Mouse (Mus musculus): ENCODE data around the gene Tubg1. TPM values are rescaled to one million over a fixed set of nuclear protein-coding genes. Genes with fewer than 3 reads are reported as not detected.

Gene Tubg1
- polyA plus RNA-seq, 1 experiment from 2014 or later, result 63.7 TPM

- no peaks in the 10 kb centered on the region for H3K36me3 ChIP-seq (ENCODE audit: control insufficient read depth, insufficient read depth, low read length)
- no peaks in the 10 kb centered on the region for H3K27me3 ChIP-seq (ENCODE audit: control insufficient read depth, insufficient read depth, low read length)
- H3K4me1 ChIP-seq (ENCODE audit: control insufficient read depth, insufficient read depth, low read length), result peaks cover 3% of the 10 kb centered on the region; the same call in 1 of the 2 replicates
- 89% methylated on average over 8 of the region's 8 CpGs for WGBS
- H3K4me2 ChIP-seq (ENCODE audit: low read depth, low read length), result no peak overlapping the region
- ATAC-seq (ENCODE audit: low read depth), result no peak
- no peak overlapping the region for H3K27ac ChIP-seq (ENCODE audit: low read depth, low read length)
- no peaks in the 10 kb centered on the region for H3K9me3 ChIP-seq (ENCODE audit: control insufficient read depth, low read length)
- no peak overlapping the region for H3K4me3 ChIP-seq (ENCODE audit: low read depth, low read length)
- H3K9ac ChIP-seq (replicated peaks; ENCODE audit: low read depth, low read length), result no peak overlapping the region
These were observed 21.4 kb downstream of the Tubg1 start for GRCm38 (mm10) chr11:101141088-101141487.

- no peak overlapping the region for H3K27ac ChIP-seq (ENCODE audit: low read depth, low read length)
- H3K4me2 ChIP-seq (ENCODE audit: low read depth, low read length), result no peak overlapping the region
- H3K9me3 ChIP-seq (ENCODE audit: control insufficient read depth, low read length), result no peaks in the 10 kb centered on the region
- H3K4me1 ChIP-seq (ENCODE audit: control insufficient read depth, insufficient read depth, low read length), result peaks cover 3% of the 10 kb centered on the region; the same call in 1 of the 2 replicates
- ATAC-seq (ENCODE audit: low read depth), result no peak
- no peak overlapping the region for H3K9ac ChIP-seq (replicated peaks; ENCODE audit: low read depth, low read length)
- WGBS, result 87% methylated on average over 10 of the region's 10 CpGs
- H3K4me3 ChIP-seq (ENCODE audit: low read depth, low read length), result no peak overlapping the region
- no peaks in the 10 kb centered on the region for H3K27me3 ChIP-seq (ENCODE audit: control insufficient read depth, insufficient read depth, low read length)
- H3K36me3 ChIP-seq (ENCODE audit: control insufficient read depth, insufficient read depth, low read length), result no peaks in the 10 kb centered on the region
These were observed 22.7 kb downstream of the Tubg1 start for GRCm38 (mm10) chr11:101142215-101142967.

DNA sequence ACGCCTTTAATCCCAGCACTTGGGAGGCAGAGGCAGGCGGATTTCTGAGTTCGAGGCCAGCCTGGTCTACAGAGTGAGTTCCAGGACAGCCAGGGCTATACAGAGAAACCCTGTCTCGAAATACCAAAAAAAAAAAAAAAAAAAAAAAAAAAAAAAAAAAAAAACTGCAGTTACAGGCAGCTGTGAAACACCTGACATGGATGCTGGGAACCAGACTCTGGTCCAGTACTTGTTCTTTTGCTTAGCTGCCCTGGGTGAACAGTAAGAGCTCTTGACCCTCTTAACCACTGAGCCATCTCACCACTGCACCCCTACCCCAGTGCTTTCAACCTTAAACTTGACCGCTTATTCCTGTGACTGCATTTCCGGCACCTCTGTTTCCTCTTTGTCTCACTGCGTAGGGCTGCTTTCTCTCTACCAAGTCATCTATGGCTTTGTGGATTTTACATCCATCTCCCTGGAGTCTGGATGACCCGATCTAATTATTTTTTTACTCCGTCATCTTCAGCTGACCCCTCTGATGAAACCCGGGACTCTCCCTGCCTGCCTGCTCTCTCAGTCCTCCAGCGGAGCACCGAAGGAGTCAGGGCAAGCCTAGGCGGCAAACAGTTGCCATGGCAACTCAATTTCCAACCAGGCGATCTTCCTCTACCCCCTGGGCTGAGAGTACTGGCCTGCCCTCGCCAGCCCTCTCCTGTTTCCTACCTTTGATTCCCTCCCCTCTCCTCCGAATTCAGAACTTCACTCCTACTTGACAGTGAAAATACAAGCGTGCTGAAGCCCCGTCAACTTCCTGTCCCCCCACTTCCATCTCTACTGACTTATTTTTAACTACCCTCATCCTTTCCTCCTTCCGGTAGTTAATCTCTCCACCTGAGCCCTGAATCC is 23.8 kb downstream of the Tubg1 start:
- peak overlapping the region; percentile 39; the same call in 1 of the 2 replicates for H3K9ac ChIP-seq (replicated peaks; ENCODE audit: low read depth, low read length)
- 19% methylated on average over 18 of the region's 19 CpGs for WGBS

GRCm38 (mm10) chr11:101146377-101146776 is 26.6 kb downstream of the Tubg1 start:
- H3K4me2 ChIP-seq (ENCODE audit: low read depth, low read length), result peak overlapping the region; percentile 6; the same call in 1 of the 2 replicates
- no peaks in the 10 kb centered on the region for H3K36me3 ChIP-seq (ENCODE audit: control insufficient read depth, insufficient read depth, low read length)
- WGBS, result 12% methylated on average over 10 of the region's 10 CpGs
- no peaks in the 10 kb centered on the region for H3K27me3 ChIP-seq (ENCODE audit: control insufficient read depth, insufficient read depth, low read length)
- no peak overlapping the region for H3K9ac ChIP-seq (replicated peaks; ENCODE audit: low read depth, low read length)
- peak overlapping the region; percentile 10; the same call in 1 of the 2 replicates for H3K27ac ChIP-seq (ENCODE audit: low read depth, low read length)
- peaks cover 4% of the 10 kb centered on the region; the same call in 1 of the 2 replicates for H3K4me1 ChIP-seq (ENCODE audit: control insufficient read depth, insufficient read depth, low read length)
- H3K9me3 ChIP-seq (ENCODE audit: control insufficient read depth, low read length), result no peaks in the 10 kb centered on the region
- no peak overlapping the region for H3K4me3 ChIP-seq (ENCODE audit: low read depth, low read length)
- peak; percentile 59 for ATAC-seq (ENCODE audit: low read depth)

More for the DNA sequence above, 23.8 kb downstream of the Tubg1 start:
- H3K27ac ChIP-seq (ENCODE audit: low read depth, low read length), result peak overlapping the region; percentile 13; the same call in 1 of the 2 replicates
- H3K27me3 ChIP-seq (ENCODE audit: control insufficient read depth, insufficient read depth, low read length), result no peaks in the 10 kb centered on the region
- no peaks in the 10 kb centered on the region for H3K36me3 ChIP-seq (ENCODE audit: control insufficient read depth, insufficient read depth, low read length)
- peak; percentile 75 for ATAC-seq (ENCODE audit: low read depth)
- peaks cover 3% of the 10 kb centered on the region; the same call in 1 of the 2 replicates for H3K4me1 ChIP-seq (ENCODE audit: control insufficient read depth, insufficient read depth, low read length)
- peak overlapping the region; percentile 13; the same call in 1 of the 2 replicates for H3K4me3 ChIP-seq (ENCODE audit: low read depth, low read length)
- no peaks in the 10 kb centered on the region for H3K9me3 ChIP-seq (ENCODE audit: control insufficient read depth, low read length)
- H3K4me2 ChIP-seq (ENCODE audit: low read depth, low read length), result peak overlapping the region; percentile 46

GRCm38 (mm10) chr11:101148751-101149150 is 29.0 kb downstream of the Tubg1 start:
- H3K4me3 ChIP-seq (ENCODE audit: low read depth, low read length), result no peak overlapping the region
- 60% methylated on average over 10 of the region's 10 CpGs for WGBS
- no peaks in the 10 kb centered on the region for H3K36me3 ChIP-seq (ENCODE audit: control insufficient read depth, insufficient read depth, low read length)
- H3K9ac ChIP-seq (replicated peaks; ENCODE audit: low read depth, low read length), result no peak overlapping the region
- no peak for ATAC-seq (ENCODE audit: low read depth)
- H3K4me1 ChIP-seq (ENCODE audit: control insufficient read depth, insufficient read depth, low read length), result peaks cover 4% of the 10 kb centered on the region; the same call in 1 of the 2 replicates
- no peaks in the 10 kb centered on the region for H3K27me3 ChIP-seq (ENCODE audit: control insufficient read depth, insufficient read depth, low read length)
- no peaks in the 10 kb centered on the region for H3K9me3 ChIP-seq (ENCODE audit: control insufficient read depth, low read length)
- no peak overlapping the region for H3K27ac ChIP-seq (ENCODE audit: low read depth, low read length)
- no peak overlapping the region for H3K4me2 ChIP-seq (ENCODE audit: low read depth, low read length)

DNA sequence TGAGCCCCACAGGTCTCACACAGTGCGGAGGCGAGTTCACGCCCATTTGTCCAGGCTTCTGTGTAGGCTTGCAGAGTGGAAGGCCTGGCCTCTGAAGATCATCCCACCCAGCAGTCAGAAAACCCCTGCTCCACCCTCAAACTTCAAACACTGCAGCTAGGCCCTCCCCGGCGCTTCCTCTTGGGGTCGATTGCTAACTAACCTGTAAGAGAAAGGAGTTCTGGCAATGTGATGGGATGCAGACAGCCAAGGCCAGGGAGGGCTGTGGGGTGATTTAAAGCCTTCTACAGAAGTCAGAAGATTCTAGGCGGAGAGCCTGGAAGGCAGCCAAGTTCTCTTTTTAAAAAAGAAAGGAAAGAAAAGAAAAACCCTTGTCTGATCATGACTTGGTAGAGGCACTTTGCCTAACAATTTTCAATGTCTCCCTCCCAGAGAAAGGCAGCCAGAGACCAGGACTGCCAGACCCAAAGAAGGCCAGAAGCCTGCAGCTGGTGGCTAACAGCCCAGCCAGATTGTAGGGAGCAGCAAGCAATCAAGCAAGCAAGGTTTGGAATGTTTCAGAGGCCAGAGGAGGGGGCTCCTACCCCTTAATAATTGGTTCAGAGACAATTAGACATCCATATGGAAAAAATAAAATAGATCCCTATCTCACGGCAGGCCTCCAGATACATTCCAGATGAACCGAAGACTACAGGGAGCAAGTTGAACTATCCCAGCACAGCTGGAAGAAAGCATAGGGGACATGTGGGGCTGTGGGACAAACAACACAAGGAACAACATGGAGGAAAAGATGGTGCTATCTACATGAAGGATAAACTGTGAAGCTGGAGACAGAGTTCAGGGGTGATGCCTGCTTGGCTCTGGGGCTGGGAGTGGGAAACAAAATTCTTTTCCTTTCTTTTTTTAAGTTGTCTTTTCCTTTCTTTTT is 29.7 kb downstream of the Tubg1 start:
- Histone ChIP-seq H3K4me1 (ENCODE audit: control insufficient read depth, insufficient read depth, low read length) (peaks cover 4% of the 10 kb centered on the region; the same call in 1 of the 2 replicates), H3K4me2 (ENCODE audit: low read depth, low read length) (no peak overlapping the region), H3K9me3 (ENCODE audit: control insufficient read depth, low read length) (no peaks in the 10 kb centered on the region), H3K4me3 (ENCODE audit: low read depth, low read length) (no peak overlapping the region), H3K27me3 (ENCODE audit: control insufficient read depth, insufficient read depth, low read length) (no peaks in the 10 kb centered on the region), H3K9ac (replicated peaks; ENCODE audit: low read depth, low read length) (no peak overlapping the region), H3K27ac (ENCODE audit: low read depth, low read length) (peak overlapping the region; percentile 48; the same call in 1 of the 2 replicates), H3K36me3 (ENCODE audit: control insufficient read depth, insufficient read depth, low read length) (no peaks in the 10 kb centered on the region)
- ATAC-seq (ENCODE audit: low read depth), result no peak; the same call in 1 of the 2 replicates
- WGBS, result 31% methylated on average over 9 of the region's 9 CpGs

GRCm38 (mm10) chr11:101151063-101151462 is 31.3 kb downstream of the Tubg1 start:
- no peak overlapping the region for H3K9ac ChIP-seq (replicated peaks; ENCODE audit: low read depth, low read length)
- no peaks in the 10 kb centered on the region for H3K27me3 ChIP-seq (ENCODE audit: control insufficient read depth, insufficient read depth, low read length)
- H3K4me3 ChIP-seq (ENCODE audit: low read depth, low read length), result no peak overlapping the region
- H3K4me2 ChIP-seq (ENCODE audit: low read depth, low read length), result no peak overlapping the region
- no peak overlapping the region for H3K27ac ChIP-seq (ENCODE audit: low read depth, low read length)
- peaks cover 12% of the 10 kb centered on the region; the same call in 1 of the 2 replicates for H3K4me1 ChIP-seq (ENCODE audit: control insufficient read depth, insufficient read depth, low read length)
- no peaks in the 10 kb centered on the region for H3K9me3 ChIP-seq (ENCODE audit: control insufficient read depth, low read length)
- no peaks in the 10 kb centered on the region for H3K36me3 ChIP-seq (ENCODE audit: control insufficient read depth, insufficient read depth, low read length)
- ATAC-seq (ENCODE audit: low read depth), result no peak
- WGBS, result 54% methylated on average over 2 of the region's 2 CpGs

DNA sequence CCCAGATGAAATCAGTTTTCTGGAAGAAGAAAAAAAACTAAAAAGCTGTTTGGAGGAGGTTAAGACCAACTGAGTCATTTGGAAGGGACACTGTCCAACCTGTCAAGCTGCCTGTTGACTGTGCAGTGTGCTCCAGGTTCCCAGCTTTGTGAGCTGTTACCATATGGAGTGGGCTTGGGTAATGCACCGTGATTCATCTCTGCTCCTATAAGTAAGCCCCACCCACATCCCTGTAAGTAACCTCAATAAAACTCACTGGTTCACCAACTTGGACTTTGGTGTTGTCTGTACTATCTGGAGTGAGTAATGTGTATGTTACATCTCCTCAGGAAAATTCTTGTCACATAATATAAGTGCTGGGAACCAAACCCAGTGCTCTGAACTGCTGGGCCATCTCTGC is 33.1 kb downstream of the Tubg1 start:
- Histone ChIP-seq H3K9ac (replicated peaks; ENCODE audit: low read depth, low read length) (no peak overlapping the region), H3K9me3 (ENCODE audit: control insufficient read depth, low read length) (no peaks in the 10 kb centered on the region), H3K36me3 (ENCODE audit: control insufficient read depth, insufficient read depth, low read length) (no peaks in the 10 kb centered on the region), H3K4me1 (ENCODE audit: control insufficient read depth, insufficient read depth, low read length) (peaks cover 16% of the 10 kb centered on the region; the same call in 1 of the 2 replicates), H3K4me3 (ENCODE audit: low read depth, low read length) (no peak overlapping the region), H3K27ac (ENCODE audit: low read depth, low read length) (no peak overlapping the region), H3K4me2 (ENCODE audit: low read depth, low read length) (no peak overlapping the region), H3K27me3 (ENCODE audit: control insufficient read depth, insufficient read depth, low read length) (no peaks in the 10 kb centered on the region)
- no peak for ATAC-seq (ENCODE audit: low read depth)
- 82% methylated on average over 1 of the region's 1 CpGs for WGBS

Data from neural tube, embryonic 14.5 days (tissue).